Mouse (Mus musculus) heart, adult 2 months (tissue): ENCODE data around the gene Wwc1.

Experiments used
- CTCF ChIP-seq: fragments of 200-600 bp; IDR thresholded peaks from 2 replicates; pipeline ENCODE4 v1.8.1; 2022; ENCODE audit warnings: antibody characterized with exemption, mild to moderate bottlenecking, moderate library complexity
- POLR2A ChIP-seq: fragments of 200-500 bp; IDR thresholded peaks from 2 replicates; pipeline ENCODE4 v1.6.1; 2011; ENCODE audit warnings: mild to moderate bottlenecking, low read depth, low read length, control low read depth; ENCODE audit not compliant: insufficient read depth

- TF ChIP-seq CTCF (no peak), POLR2A (no peak)
Observed at GRCm38 (mm10) chr11:35893018-35893421, 87.3 kb downstream of the Wwc1 start.
